Mouse (Mus musculus): ENCODE data around the gene Pdzph1. TPM values are rescaled to one million over a fixed set of nuclear protein-coding genes. Genes with fewer than 3 reads are reported as not detected.

Gene Pdzph1
- polyA plus RNA-seq (2017; shearing (Covaris generic)): under 1 TPM in 1 of 2 experiments, not detected in 1; 0.06 TPM

GRCm38 (mm10) chr17:58991275-58991674, at the start of gene Pdzph1:
TSS of gene Pdzph1 (minus strand) at chr17:58991375.

GRCm38 (mm10) chr17:59013091-59013459, 21.9 kb upstream of the Pdzph1 start, which contains the start of gene Nudt12:
TSS of gene Nudt12 (minus strand) at chr17:59013372.

Other genes starting within 250 kb of the Pdzph1 start
- gene Nudt12, start 22.0 kb upstream of the Pdzph1 start, polyA plus RNA-seq (2017; shearing (Covaris generic)): under 1 TPM; 0.46 to 0.60 TPM

Measured in inflammation-experienced regulatory T-cells (primary cell).